Mouse (Mus musculus) layer of hippocampus, adult 9-10 months (tissue): ENCODE data around the gene Itsn1.

Experiments used
- DNase-seq: peaks from one replicate; pipeline ENCODE4 v3.0.0; 2022; ENCODE audit warnings: low spot score

Gene Itsn1

GRCm38 (mm10) chr16:91815067-91815466, 86.0 kb downstream of the Itsn1 start:
- DNase-seq, result no peak

DNA sequence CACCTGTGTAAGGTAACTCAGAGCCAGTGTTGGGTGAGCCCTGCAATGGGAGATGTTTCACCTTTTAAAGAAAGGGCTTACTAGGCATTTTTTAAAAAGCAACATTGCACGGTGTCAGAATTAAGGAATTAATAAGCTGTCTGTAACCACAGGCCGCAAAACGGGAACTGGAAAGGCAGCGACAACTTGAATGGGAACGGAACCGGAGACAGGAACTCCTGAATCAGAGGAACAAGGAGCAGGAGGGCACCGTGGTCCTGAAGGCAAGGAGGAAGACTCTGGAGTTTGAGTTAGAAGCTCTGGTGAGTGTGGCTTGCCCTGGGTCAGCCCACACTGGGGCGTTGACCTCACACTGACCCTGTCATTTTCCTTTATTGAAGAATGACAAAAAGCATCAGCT, 91.2 kb downstream of the Itsn1 start:
- no peak for DNase-seq

- DNase-seq, result no peak
Observed at GRCm38 (mm10) chr16:91822325-91822724, 93.2 kb downstream of the Itsn1 start.

GRCm38 (mm10) chr16:91822759-91823158, 93.7 kb downstream of the Itsn1 start:
- no peak for DNase-seq

GRCm38 (mm10) chr16:91825774-91826325, 96.8 kb downstream of the Itsn1 start:
- DNase-seq, result no peak

DNA sequence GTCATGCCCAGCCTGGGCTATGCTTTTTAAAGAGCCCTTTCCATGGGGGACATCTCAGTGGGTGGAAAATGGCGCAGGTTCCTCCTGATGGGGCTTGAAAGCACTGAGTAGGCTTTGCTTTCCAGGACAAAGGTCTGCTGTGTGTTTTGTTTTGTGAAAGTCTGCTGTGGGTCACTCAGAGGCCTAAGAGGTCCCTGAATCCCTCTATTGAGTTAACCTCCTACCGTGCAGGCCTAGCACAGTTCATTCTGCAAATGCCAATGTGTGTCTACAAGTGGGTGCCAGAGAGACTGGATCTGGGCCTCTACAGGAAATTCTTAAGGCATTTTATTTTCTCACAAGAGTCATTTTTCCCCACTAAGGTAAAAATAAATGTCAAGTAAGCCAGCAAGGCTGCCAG, 97.8 kb downstream of the Itsn1 start:
- DNase-seq, result no peak

DNA sequence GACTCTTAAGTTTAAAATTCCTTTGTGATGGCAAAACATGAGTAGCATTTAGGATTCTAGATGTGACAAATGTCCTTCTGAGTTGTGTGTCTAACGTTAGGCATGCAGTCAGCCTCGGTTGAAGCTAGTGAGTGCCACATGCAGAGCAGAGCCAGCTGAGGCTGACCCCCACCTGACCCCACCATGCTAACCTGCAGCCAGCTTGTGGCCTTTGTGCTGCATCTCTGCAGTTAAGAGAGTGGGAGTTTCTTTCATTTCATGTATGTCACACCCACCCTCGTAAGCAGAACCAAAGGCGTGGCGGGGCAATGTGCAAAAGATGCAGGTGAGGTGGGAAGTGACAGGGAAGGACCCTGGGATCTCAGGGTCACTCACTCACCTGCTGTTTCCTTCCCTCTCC, 98.4 kb downstream of the Itsn1 start:
- DNase-seq, result no peak

DNA sequence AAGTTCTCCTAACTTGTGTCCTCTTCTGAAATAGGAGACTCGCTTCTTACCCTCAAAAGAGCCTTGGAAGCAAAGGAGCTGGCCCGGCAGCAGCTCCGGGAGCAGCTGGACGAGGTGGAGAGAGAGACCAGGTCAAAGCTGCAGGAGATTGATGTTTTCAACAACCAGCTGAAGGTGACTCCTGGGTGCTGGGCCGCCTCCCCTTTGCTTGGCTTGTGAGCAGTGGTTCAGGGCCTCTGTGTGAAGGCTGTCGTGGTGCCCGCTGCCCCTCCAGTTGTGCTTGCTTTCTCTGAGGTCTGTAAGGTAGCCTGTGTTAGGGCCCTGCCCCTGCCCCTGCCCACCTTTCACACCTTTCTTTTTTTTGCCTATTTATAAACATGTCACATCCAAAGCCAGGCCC, 99.1 kb downstream of the Itsn1 start:
- DNase-seq, result no peak

- DNase-seq, result no peak
Observed at GRCm38 (mm10) chr16:91828603-91829002, 99.5 kb downstream of the Itsn1 start.

GRCm38 (mm10) chr16:91829121-91829520, 100.0 kb downstream of the Itsn1 start:
- no peak for DNase-seq

DNA sequence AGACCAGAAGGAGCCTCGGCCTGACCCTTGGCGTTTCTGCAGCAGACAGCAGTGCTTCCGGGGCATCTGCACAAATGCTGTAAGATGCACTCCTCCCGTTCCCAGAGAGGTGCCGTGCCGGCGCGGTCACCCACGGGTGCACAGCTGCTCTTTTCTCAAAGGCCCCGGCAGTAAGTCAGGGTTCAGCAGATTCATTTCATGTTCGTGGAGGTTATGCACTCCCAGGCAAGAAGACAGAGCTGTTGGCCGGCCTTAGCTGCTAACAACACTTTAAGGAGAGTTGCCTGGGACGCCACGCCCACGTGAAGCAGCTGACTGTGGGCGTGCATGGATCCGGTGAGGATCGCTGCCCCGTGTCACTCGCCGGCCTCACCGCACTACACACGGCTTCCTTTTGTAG, 101.2 kb downstream of the Itsn1 start:
- DNase-seq, result no peak

DNA sequence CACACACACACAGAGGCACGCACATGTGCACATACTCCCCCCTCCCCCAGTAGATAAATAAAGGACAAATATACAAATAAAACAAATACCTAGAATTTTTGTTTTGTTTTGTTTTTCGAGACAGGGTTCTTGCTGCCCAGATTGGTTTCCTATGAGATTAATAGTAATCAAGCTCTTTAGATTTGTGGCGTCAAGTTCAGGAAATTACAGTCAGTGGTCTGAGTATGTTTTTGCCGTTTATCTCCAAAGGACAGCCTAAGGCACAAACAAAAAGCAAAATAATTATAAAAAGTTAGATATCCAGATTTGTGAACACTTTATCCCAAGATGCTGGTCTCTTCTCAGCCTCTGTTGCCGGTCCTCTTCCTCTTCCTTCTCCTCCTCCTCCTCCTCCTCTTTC, 104.0 kb downstream of the Itsn1 start:
- no peak for DNase-seq

GRCm38 (mm10) chr16:91833558-91833957, 104.5 kb downstream of the Itsn1 start:
- DNase-seq, result no peak

GRCm38 (mm10) chr16:91833981-91834380, 104.9 kb downstream of the Itsn1 start:
- DNase-seq, result no peak

DNA sequence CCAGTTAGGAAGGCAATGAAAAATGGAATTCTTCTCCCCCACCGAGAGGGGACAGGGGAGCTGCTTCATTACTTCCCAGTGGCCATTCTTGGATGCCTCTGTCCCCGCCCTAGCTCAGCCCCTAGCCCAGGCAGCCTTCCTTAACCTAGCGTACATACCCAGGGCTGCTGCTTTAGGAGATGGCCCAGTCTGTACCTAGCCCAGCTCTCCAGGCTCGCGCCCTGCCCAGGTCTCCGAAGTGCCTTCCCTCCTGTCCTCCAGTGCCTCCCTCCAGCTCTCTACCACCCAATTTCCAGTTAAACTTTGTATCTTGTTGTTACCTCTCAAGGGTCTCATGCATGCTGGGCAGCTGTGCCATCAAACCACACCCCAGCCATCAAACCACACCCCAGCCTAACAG, 106.7 kb downstream of the Itsn1 start:
- DNase-seq, result no peak

DNA sequence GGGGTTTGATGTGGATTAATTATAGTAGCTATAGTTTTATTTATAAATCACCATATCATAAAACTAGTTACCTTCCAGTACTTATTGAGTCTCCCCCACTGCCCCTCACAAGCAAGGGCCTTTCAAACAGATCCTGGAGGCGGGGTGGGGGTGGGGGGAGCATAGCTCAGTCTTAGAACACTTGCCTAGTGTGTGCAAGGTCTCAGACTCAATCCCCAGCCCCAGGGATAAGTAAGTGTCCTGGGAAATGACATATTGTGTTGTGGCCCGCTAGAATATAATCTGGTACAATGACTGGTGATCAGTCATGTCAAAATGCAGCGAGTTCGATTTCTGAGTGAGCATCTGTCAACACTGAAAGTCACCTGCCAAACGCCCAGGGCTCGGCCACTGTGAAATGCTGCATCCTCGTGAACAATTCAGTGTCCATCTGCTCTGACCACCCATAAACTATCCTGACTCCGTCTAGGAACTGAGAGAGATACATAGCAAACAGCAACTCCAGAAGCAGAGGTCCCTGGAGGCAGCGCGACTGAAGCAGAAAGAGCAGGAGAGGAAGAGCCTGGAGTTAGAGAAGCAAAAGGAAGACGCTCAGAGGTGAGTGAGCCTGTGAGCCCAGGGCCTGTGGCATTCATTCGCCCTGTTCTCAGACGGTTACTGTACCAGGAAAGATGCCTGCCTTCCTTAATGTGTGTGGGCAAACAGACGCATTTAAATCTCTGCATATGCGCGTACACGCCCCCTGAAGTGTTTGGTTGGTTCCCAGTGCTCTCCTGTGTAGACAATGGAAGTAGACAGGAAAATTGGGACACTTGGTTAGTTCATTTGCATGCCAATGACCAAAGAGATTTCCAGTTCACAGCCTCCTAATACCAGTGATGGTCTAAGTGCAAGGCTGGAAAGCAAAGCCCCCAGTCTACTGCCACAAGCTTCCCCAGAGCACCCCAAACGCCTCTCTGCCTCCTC, 107.8 kb downstream of the Itsn1 start:
- DNase-seq, result no peak

- no peak for DNase-seq
Observed at GRCm38 (mm10) chr16:91837558-91838041, 108.5 kb downstream of the Itsn1 start.

- no peak for DNase-seq
Observed at GRCm38 (mm10) chr16:91838771-91839170, 109.7 kb downstream of the Itsn1 start.

DNA sequence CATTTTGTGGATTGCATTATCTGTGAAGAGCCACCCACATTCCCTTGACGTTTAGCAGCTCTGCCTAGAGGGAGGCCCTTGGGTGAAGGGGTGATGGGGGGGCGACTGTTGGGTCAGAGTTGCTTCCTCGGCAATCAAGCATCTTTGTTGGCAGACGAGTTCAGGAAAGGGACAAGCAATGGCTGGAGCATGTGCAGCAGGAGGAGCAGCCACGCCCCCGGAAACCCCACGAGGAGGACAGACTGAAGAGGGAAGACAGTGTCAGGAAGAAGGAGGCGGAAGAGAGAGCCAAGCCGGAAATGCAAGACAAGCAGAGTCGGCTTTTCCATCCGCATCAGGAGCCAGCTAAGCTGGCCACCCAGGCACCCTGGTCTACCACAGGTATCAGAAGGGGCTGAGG, 110.4 kb downstream of the Itsn1 start:
- DNase-seq, result no peak

DNA sequence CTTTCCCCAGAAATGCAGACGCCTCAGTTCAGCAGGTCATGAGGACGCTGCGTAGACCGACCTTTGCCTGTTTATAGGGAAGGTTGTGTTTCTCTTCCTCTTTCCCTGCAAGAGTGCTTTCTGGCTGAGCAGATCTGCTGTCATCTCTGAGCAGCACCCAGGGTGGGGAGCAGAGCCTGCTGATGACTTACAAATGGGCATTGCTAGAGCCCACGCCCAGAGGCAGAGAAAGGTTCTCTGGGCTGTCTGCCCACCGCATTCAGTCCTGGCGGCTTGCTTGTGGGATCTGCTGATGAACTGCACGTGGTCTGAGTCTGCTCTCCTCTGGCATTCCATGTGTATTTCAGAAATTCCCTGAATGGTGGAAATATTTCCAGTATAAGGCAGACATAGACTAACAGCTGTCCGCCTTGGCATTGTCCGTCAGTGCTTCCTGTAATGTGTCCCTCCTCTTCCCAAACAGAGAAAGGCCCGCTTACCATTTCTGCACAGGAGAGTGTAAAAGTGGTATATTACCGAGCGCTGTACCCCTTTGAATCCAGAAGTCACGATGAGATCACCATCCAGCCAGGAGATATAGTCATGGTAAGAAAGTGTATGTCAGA, 112.0 kb downstream of the Itsn1 start:
- DNase-seq, result no peak

DNA sequence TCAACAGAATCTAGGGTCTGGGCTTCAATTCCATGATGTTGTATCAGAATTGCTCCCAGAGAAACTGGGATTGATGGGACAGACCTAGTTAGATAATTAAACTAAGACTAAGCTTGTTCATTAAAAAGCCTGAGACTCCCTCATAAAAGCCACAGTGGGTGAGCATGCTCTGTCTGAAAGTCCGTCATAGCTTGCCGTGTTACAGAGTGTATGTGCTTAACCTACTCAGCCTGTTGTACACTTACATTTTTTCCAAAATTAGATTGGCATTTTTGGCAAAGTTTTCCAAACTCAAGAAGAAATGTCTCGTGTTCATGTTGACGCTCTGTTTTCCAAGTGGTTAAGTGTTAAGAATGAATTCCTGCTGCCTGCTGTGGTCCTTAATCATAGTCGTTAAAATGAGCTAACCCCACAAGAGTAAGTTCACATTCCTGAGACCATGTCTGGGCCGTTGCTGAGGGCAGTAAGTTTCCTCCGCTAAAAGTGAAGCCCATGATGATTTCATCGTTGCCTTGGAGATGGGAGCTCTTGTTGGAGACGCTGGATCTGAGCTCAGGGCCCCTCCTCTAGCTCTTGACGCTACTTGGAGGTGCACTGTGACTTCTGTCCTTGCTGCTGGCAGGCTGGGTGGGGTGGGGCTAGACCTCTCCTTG, 117.1 kb downstream of the Itsn1 start:
- no peak for DNase-seq

DNA sequence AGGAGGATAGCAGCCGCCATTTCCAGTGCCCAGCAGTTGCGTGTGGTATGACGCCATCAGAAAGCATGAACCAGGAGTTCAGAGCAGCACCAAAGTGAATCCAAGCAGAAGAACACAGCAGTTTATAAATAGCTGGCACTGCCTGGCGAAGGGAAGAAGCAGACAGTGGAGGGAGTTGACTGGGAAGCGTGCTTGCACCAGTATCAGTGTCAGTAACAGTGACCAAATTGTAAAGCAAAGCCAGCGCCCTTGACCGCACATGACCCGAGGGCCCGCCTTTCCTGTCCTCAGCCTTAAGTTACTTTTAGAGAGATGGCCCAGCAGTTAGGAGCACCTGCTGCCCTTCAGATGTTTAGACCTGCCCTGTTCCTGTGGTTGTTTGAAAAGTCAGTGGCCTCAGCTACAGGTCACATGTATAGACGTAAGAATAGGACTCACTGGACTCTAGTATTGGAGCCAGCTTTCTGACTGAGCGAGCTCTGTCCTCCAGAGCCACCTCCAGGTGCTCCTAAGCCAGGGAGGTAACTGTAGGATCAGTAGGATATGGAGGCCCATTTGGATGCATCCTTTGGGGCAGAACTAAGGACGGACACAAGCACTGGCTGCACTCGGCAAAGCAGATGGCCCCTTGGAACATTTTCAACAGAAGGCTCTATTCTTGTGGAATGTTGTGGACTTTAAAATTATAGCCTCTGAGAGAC, 118.6 kb downstream of the Itsn1 start:
- DNase-seq, result no peak
